Mouse (Mus musculus) hindbrain, embryonic 14.5 days (tissue): ENCODE measurements around the gene Egf. TPM values are rescaled to one million over a fixed set of nuclear protein-coding genes. Genes with fewer than 3 reads are reported as not detected.
A peak's percentile ranks its signal among the peaks of the same experiment; 100 is the strongest.

Experiments used
- ATAC-seq: fragments of 200-750 bp; cut with Nextera tagmentation; 2 replicates; pipeline ENCODE4 v1.8.0; 2017; ENCODE audit warnings: moderate number of reproducible peaks, mild to moderate bottlenecking, moderate TSS enrichment, moderate library complexity; ENCODE audit not compliant: low FRiP score
- DNase-seq: peaks from one replicate; pipeline ENCODE4 v3.0.0-alpha.2; 2015; ENCODE audit warnings: low spot score
- H3K27ac ChIP-seq: fragments of 300-500 bp; sonication (generic); 2 replicates; pipeline ENCODE4 v1.5.1; 2014; ENCODE audit warnings: mild to moderate bottlenecking, moderate library complexity
- H3K27me3 ChIP-seq: fragments of 300-500 bp; sonication (generic); 2 replicates; pipeline ENCODE4 v1.6.1; 2014; ENCODE audit warnings: mild to moderate bottlenecking, low read length, mixed read lengths; ENCODE audit not compliant: control insufficient read depth, insufficient read depth
- H3K36me3 ChIP-seq: fragments of 300-500 bp; sonication (generic); replicated peaks from 2 replicates; pipeline ENCODE4 v1.6.1; 2014; ENCODE audit not compliant: control insufficient read depth, insufficient read depth
- H3K4me1 ChIP-seq: fragments of 300-500 bp; sonication (generic); replicated peaks from 2 replicates; pipeline ENCODE4 v1.6.1; 2014; ENCODE audit warnings: antibody characterized with exemption, low read length, mixed read lengths; ENCODE audit not compliant: control insufficient read depth, insufficient read depth
- H3K4me2 ChIP-seq: fragments of 300-500 bp; sonication (generic); replicated peaks from 2 replicates; pipeline ENCODE4 v1.6.1; 2014; ENCODE audit warnings: mild to moderate bottlenecking, moderate library complexity
- H3K4me3 ChIP-seq: fragments of 300-500 bp; sonication (generic); replicated peaks from 2 replicates; pipeline ENCODE4 v1.5.1; 2014; ENCODE audit warnings: mild to moderate bottlenecking, low read length
- H3K9ac ChIP-seq: fragments of 300-500 bp; sonication (generic); 2 replicates; pipeline ENCODE4 v1.6.1; 2014
- H3K9me3 ChIP-seq: fragments of 300-500 bp; sonication (generic); 2 replicates; pipeline ENCODE4 v1.6.1; 2016; ENCODE audit warnings: low read length; ENCODE audit not compliant: control insufficient read depth
- WGBS: fragments of 180-500 bp; shearing (Covaris S2); extraction: QIAGEN DNeasy Blood & Tissue Kit; methylation state at CpG from one replicate; pipeline ENCODE4 v1.1.7; 2014; 5-methylcytosine and 5-hydroxymethylcytosine counted together
- polyA plus RNA-seq: library from polyadenylated mRNA; unstranded; fragments of >200 nt; fragmentation: Nextera tagmentation; extraction: Ambion mirVana; gene quantifications from 2 replicates; pipeline ENCODE4 v1.2.1, GENCODE M21; 2014

Gene Egf
- polyA plus RNA-seq, 1 experiment from 2014 or later, result 2.2 TPM

DNA sequence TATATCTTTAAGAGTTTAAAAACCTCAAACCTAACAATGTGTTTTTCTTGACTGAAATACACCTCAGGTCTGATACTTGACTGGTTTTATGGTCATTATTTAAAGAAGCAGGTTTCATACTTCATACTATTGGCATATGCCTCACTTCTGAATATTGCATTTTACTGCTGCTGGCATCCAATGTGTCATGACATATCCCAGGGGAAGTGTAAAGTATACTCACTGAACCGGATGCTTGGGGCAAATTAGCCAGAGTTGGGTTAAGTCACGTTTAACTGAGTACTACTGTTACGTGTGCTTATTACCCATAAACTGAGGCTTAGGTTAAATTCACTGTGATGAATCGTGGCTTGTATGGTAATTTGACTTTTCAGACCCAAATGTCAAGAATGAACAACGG lies 29.5 kb downstream of the Egf start:
- Histone ChIP-seq H3K36me3 (no peaks in the 10 kb centered on the region), H3K4me2 (peak overlapping the region; percentile 60), H3K9ac (peak overlapping the region; percentile 64), H3K27me3 (no peaks in the 10 kb centered on the region), H3K4me1 (peaks cover 4% of the 10 kb centered on the region; the same call in 1 of the 2 replicates), H3K4me3 (peak overlapping the region; percentile 55), H3K27ac (peak overlapping the region; percentile 92; the same call in 1 of the 2 replicates), H3K9me3 (no peaks in the 10 kb centered on the region)
- peak; percentile 36 for ATAC-seq
- DNase-seq, result no peak
- 68% methylated on average over 5 of the region's 5 CpGs for WGBS

- H3K4me2 ChIP-seq, result peak overlapping the region; percentile 60
- DNase-seq, result peak; percentile 98
- H3K9ac ChIP-seq, result peak overlapping the region; percentile 64
- peaks cover 4% of the 10 kb centered on the region; the same call in 1 of the 2 replicates for H3K4me1 ChIP-seq
- no peaks in the 10 kb centered on the region for H3K36me3 ChIP-seq
- H3K27ac ChIP-seq, result peak overlapping the region; percentile 92
- WGBS, result under 1% methylated on average over 24 of the region's 24 CpGs
- peak; percentile 99 for ATAC-seq
- no peaks in the 10 kb centered on the region for H3K9me3 ChIP-seq
- H3K27me3 ChIP-seq, result no peaks in the 10 kb centered on the region
- peak overlapping the region; percentile 55 for H3K4me3 ChIP-seq
Observed at GRCm38 (mm10) chr3:129724961-129725501, 30.1 kb downstream of the Egf start.

- no peaks in the 10 kb centered on the region for H3K9me3 ChIP-seq
- H3K4me2 ChIP-seq, result peak overlapping the region; percentile 60
- DNase-seq, result no peak
- H3K4me3 ChIP-seq, result peak overlapping the region; percentile 55
- no peaks in the 10 kb centered on the region for H3K36me3 ChIP-seq
- peak overlapping the region; percentile 92; the same call in 1 of the 2 replicates for H3K27ac ChIP-seq
- H3K9ac ChIP-seq, result peak overlapping the region; percentile 64
- ATAC-seq, result peak; percentile 22; the same call in 1 of the 2 replicates
- WGBS, result 62% methylated on average over 5 of the region's 5 CpGs
- no peaks in the 10 kb centered on the region for H3K27me3 ChIP-seq
- H3K4me1 ChIP-seq, result peaks cover 4% of the 10 kb centered on the region; the same call in 1 of the 2 replicates
Observed at GRCm38 (mm10) chr3:129724505-129724904, 30.6 kb downstream of the Egf start.

DNA sequence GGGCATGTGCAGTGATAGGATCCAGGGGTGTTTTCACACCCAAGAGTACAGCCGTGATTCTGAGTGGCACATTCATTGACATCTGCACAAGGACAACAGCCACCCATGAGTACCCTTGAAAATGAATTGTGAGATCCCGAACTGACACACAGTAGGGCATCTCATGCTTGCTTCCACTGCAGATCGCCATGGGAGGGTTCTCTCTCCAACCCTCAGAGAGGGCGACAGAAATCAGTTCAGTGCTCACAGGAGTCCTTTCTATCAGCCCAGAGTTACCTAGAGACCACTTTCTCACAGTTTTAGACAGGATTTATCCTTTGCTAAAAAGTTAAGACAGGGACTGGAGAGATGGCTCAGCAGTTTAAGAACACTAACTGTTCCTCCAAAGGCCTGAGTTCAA lies 31.8 kb downstream of the Egf start:
- no peak for ATAC-seq
- 60% methylated on average over 4 of the region's 4 CpGs for WGBS
- peaks cover 4% of the 10 kb centered on the region; the same call in 1 of the 2 replicates for H3K4me1 ChIP-seq

DNA sequence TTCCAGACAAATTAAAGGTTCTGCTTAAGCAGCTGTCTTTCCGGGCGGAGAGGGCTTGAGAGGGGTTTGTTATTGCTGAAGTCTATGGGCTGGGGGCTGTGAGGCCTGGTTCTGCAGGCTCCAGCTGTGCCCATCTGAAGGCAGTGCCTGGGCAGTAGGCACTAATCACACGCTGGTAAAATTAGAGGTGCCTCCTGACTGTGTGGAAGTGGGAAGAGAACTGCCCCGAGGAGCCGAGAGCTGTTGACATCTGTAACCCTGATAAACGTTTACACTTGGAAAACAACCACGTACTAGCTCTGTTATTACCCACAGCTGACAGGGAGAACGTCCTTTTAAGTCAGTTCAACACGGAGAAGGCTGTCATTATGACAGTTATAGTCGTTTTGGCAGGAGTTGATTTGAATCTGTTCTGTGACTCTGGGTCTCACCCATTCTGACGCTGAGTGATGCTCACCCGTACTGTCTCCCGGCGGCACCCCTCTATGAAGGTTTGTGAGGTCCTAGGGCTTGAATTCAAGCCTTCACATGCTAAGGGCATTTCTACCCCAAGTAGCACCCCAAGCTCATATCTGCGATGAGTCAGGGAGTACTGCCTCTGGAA lies 40.5 kb downstream of the Egf start:
- no peak overlapping the region for H3K27ac ChIP-seq
- peaks cover 26% of the 10 kb centered on the region for H3K36me3 ChIP-seq
- H3K27me3 ChIP-seq, result no peaks in the 10 kb centered on the region
- no peak overlapping the region for H3K9ac ChIP-seq
- ATAC-seq (no peak), DNase-seq (no peak)
- H3K4me3 ChIP-seq, result no peak overlapping the region
- H3K4me1 ChIP-seq, result no peaks in the 10 kb centered on the region
- H3K9me3 ChIP-seq, result no peaks in the 10 kb centered on the region
- WGBS, result 80% methylated on average over 15 of the region's 15 CpGs
- H3K4me2 ChIP-seq, result no peak overlapping the region

More for the DNA sequence above, 31.8 kb downstream of the Egf start:
- H3K27ac ChIP-seq, result no peak overlapping the region
- no peak overlapping the region for H3K4me3 ChIP-seq
- H3K36me3 ChIP-seq, result peaks cover 3% of the 10 kb centered on the region; the same call in 1 of the 2 replicates
- no peaks in the 10 kb centered on the region for H3K9me3 ChIP-seq
- H3K9ac ChIP-seq, result no peak overlapping the region
- no peak overlapping the region for H3K4me2 ChIP-seq
- DNase-seq, result no peak
- no peaks in the 10 kb centered on the region for H3K27me3 ChIP-seq

GRCm38 (mm10) chr3:129708157-129708556 lies 47.0 kb downstream of the Egf start:
- WGBS, result 25% methylated on average over 5 of the region's 5 CpGs

GRCm38 (mm10) chr3:129698882-129699281 lies 56.2 kb downstream of the Egf start:
- ATAC-seq, result no peak
- 76% methylated on average over 8 of the region's 8 CpGs for WGBS

More at GRCm38 (mm10) chr3:129708157-129708556, 47.0 kb downstream of the Egf start:
- H3K27ac ChIP-seq, result no peak overlapping the region
- DNase-seq, result peak; percentile 47
- no peaks in the 10 kb centered on the region for H3K4me1 ChIP-seq
- no peaks in the 10 kb centered on the region for H3K9me3 ChIP-seq
- no peak overlapping the region for H3K4me3 ChIP-seq
- no peak for ATAC-seq
- no peak overlapping the region for H3K4me2 ChIP-seq
- H3K36me3 ChIP-seq, result peaks cover 2% of the 10 kb centered on the region; the same call in 1 of the 2 replicates
- H3K9ac ChIP-seq, result no peak overlapping the region
- H3K27me3 ChIP-seq, result no peaks in the 10 kb centered on the region

DNA sequence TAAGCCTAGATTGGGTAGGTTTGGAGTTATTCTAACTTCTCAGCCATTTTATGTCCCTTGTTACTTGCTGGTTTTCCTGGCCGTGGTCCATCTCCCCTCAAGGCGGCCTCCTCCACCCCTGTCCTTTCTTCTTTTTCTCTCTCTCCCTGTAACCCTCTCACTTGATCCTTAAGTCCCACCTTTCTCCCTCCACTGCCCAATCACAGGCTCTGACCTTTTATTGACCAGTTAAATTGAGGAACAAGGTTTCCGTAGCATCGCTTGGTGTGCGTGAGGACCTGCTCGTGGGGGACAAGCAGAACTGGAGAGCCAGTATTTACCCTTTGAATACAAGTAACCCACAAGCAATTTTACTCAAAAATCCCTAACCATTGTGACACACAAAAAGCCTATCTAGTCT lies 56.8 kb downstream of the Egf start:
- no peaks in the 10 kb centered on the region for H3K4me1 ChIP-seq
- H3K9me3 ChIP-seq, result no peaks in the 10 kb centered on the region
- no peak overlapping the region for H3K9ac ChIP-seq
- 0 out of 2 replicates have a peak, but pooled peaks cover 3% of the 10 kb centered on the region for H3K36me3 ChIP-seq
- H3K4me2 ChIP-seq, result no peak overlapping the region
- DNase-seq (no peak), ATAC-seq (no peak)
- 83% methylated on average over 6 of the region's 6 CpGs for WGBS
- H3K4me3 ChIP-seq, result no peak overlapping the region
- H3K27ac ChIP-seq, result no peak overlapping the region
- no peaks in the 10 kb centered on the region for H3K27me3 ChIP-seq

More at GRCm38 (mm10) chr3:129698882-129699281, 56.2 kb downstream of the Egf start:
- Histone ChIP-seq H3K27me3 (no peaks in the 10 kb centered on the region), H3K9ac (no peak overlapping the region), H3K36me3 (0 out of 2 replicates have a peak, but pooled peaks cover 4% of the 10 kb centered on the region), H3K4me2 (no peak overlapping the region), H3K4me1 (no peaks in the 10 kb centered on the region), H3K27ac (no peak overlapping the region), H3K9me3 (no peaks in the 10 kb centered on the region), H3K4me3 (no peak overlapping the region)
- no peak for DNase-seq

GRCm38 (mm10) chr3:129697691-129698090 lies 57.4 kb downstream of the Egf start:
- ATAC-seq (no peak), DNase-seq (no peak)
- no peaks in the 10 kb centered on the region for H3K9me3 ChIP-seq
- H3K9ac ChIP-seq, result no peak overlapping the region
- H3K4me1 ChIP-seq, result no peaks in the 10 kb centered on the region
- no peak overlapping the region for H3K4me3 ChIP-seq
- no peak overlapping the region for H3K4me2 ChIP-seq
- H3K27me3 ChIP-seq, result no peaks in the 10 kb centered on the region
- 88% methylated on average over 10 of the region's 10 CpGs for WGBS
- H3K27ac ChIP-seq, result no peak overlapping the region
- no peaks in the 10 kb centered on the region for H3K36me3 ChIP-seq
